Mouse (Mus musculus) CD8-positive naive resting alpha-beta T cell, adult 57 days (primary cell): ENCODE results near the gene Ugt1a9. TPM values are rescaled to one million over a fixed set of nuclear protein-coding genes. Genes with fewer than 3 reads are reported as not detected.

ENCODE experiments used
- total RNA-seq: library from RNA; stranded (reverse); gene quantifications from one replicate; pipeline ENCODE4 v1.2.4, GENCODE M21; 2023

The Ugt1a9 gene
- total RNA-seq = not detected

GRCm38 (mm10) chr1:88070495-88070894 is at the start of gene Ugt1a9:
TSS of gene Ugt1a9 (plus strand) at chr1:88070800.

DNA sequence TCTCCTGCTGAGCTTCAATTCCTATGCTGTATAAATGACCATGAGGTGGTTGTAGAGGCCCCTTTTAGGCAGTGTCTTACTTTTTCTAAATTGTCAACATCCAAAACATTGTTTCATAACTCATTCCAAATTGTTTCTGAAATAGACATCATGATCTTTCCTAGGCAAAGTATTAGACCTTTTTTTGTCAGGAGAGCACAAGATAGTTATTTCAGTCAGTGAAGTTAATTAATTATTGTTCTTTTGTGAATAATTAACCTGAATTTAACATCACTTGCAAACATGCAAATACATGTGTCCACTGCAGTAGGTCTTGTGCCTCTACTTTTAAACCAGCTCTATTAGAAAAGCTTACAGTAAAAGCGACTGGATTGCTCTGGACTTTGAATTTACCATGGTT is 15.5 kb upstream of the Ugt1a9 start, which contains the start of gene Ugt1a10:
Ugt1a10 (plus strand) TSS at position 301 of the 400 bp plus-strand sequence.

DNA sequence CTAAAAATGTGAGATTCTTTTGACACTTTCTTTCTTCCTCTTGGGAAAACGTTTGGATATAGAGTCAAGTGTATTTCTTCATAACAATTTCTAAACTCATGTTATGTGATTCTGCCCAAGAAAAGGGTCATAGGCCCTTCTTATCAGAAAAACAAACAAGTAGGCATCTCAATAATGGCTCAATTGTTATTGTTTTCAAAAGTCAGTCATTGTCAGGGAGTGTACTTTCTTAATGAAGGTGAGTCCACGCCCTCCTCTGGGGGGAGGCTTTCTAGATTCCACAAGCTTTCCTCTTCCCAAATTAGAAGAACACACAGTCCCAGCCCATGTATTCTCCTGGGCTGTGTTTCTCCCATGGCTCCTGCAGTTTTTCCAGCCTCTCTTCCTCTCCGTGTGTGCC is 16.9 kb downstream of the Ugt1a9 start, which contains the start of gene Ugt1a8:
Ugt1a8 (plus strand) TSS at position 301 of the 400 bp plus-strand sequence.

GRCm38 (mm10) chr1:88094941-88095492 is 24.4 kb downstream of the Ugt1a9 start, which contains the start of gene Ugt1a7c:
TSS of gene Ugt1a7c (plus strand) at chr1:88095062.

GRCm38 (mm10) chr1:88103019-88103418 is 32.4 kb downstream of the Ugt1a9 start, which contains the start of gene Ugt1a6b:
TSS of gene Ugt1a6b (plus strand) at chr1:88103252.

GRCm38 (mm10) chr1:88134457-88135011 is 63.9 kb downstream of the Ugt1a9 start, which contains the start of gene Ugt1a6a:
TSS of gene Ugt1a6a (plus strand) at chr1:88134809.

GRCm38 (mm10) chr1:88165711-88166110 is 95.1 kb downstream of the Ugt1a9 start, which contains the start of gene Ugt1a5:
TSS of gene Ugt1a5 (plus strand) at chr1:88166012.

GRCm38 (mm10) chr1:88200456-88200855 is 129.9 kb downstream of the Ugt1a9 start, which contains the start of gene Ugt1a2:
TSS of gene Ugt1a2 (plus strand) at chr1:88200601.

DNA sequence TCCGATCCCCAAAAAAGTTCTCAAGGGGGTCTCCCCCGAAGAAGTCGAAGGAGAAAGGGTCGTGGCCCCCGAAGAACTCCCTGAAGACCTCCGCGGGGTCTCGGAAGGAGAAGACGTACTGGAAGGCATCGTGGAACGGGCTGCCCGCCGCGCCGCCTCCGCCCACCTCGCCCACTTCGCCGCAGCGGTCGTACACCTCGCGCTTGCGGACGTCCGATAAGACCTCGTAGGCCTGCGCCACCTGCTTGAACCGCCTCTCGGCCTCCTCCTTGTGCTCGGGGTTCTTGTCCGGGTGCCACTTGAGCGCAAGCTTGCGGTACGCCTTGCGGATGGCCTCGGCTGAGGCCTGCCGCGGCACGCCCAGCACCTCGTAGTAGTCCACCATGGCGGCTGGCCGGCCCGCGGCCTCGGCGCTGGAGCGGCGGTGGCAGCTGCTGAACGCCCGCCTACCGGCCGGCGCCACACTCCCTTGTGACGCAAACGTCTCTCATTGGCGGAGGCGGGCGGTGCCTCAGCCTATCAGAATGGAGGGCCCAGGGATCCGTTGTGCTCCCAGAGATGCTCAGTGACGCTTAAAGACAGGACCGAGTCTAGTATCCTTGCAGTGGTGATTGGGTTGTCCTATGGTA is 134.8 kb downstream of the Ugt1a9 start, which contains the start of gene Dnajb3:
Dnajb3 (minus strand) TSS at position 489 of the 629 bp plus-strand sequence.

DNA sequence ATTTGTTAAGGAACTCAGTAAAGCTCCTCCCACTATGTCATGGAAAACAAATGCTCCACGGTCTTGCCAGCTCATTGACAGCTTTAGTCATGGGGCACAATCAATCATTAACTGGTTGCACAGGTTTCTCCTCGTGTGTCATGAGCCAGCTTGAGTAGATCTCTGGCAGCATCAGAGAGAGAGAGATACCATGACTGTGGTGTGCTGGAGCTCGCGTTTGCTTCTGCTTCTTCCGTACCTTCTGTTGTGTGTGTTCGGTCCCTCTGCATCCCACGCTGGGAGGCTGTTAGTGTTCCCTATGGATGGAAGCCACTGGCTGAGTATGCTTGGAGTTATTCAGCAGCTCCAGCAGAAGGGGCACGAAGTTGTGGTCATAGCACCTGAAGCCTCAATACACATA is 141.2 kb downstream of the Ugt1a9 start, which contains the start of gene Ugt1a1:
Ugt1a1 (plus strand) TSS at position 148 of the 400 bp plus-strand sequence.

DNA sequence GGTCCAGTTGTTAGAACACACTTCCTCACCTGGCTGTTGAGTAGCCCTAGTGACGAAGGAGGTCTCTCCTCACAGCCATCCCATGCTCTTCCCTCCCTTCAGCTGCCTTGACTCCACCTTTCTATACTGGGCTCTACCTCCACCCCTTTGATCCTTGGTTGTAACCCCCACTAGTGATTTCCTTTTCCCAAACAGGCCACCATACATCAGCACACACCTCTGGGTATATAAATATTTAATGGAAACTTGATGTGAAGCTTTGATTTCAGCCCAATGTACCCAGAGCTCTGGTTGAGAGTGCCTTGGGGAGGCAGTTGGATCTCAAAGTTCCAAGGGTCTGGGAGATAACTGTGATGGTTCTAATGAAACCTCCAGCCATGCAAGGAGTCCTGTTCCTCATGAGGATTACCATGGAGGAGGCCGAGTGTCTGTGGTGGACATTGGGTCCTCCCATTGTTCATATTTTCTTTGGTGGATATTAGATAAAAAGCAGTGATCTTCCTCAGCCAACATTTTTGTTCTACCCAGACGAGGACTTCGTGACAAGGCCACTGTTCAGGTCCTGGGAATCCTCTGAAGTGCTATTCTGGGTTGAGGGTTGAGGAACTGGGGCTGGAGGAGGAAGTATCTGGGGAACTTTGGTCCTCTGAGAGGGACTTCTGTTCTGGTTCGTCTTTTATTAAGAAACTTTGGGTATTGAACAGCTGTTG is 156.2 kb downstream of the Ugt1a9 start, which contains the start of gene Mroh2a:
Mroh2a (plus strand) TSS at position 317 of the 710 bp plus-strand sequence.

Other genes starting within 250 kb of the Ugt1a9 start
- gene Dgkd, start 217.5 kb upstream of the Ugt1a9 start, total RNA-seq = 199 TPM
- 19.4 TPM for gene Usp40, start 62.2 kb upstream of the Ugt1a9 start, total RNA-seq
- not detected for gene Ugt1a10, start 15.4 kb upstream of the Ugt1a9 start, total RNA-seq
- gene Ugt1a8, start 17.0 kb downstream of the Ugt1a9 start, total RNA-seq = not detected
- 0.34 TPM for gene Ugt1a7c, start 24.3 kb downstream of the Ugt1a9 start, total RNA-seq
- gene Ugt1a6b, start 32.5 kb downstream of the Ugt1a9 start, total RNA-seq = not detected
- 1.2 TPM for gene Ugt1a6a, start 64.0 kb downstream of the Ugt1a9 start, total RNA-seq
- not detected for gene Ugt1a5, start 95.2 kb downstream of the Ugt1a9 start, total RNA-seq
- not detected for gene Ugt1a2, start 129.8 kb downstream of the Ugt1a9 start, total RNA-seq
- gene Dnajb3, start 135.0 kb downstream of the Ugt1a9 start, total RNA-seq = 1.0 TPM
- gene Ugt1a1, start 141.2 kb downstream of the Ugt1a9 start, total RNA-seq = not detected
- not detected for gene Mroh2a, start 156.2 kb downstream of the Ugt1a9 start, total RNA-seq
- 111 TPM for gene Hjurp, start 206.8 kb downstream of the Ugt1a9 start, total RNA-seq
- gene Trpm8, start 206.9 kb downstream of the Ugt1a9 start, total RNA-seq = not detected